Mouse (Mus musculus) neutrophil, adult 83 days (primary cell): Measurements from ENCODE around the gene Scgb1b2. TPM values are rescaled to one million over a fixed set of nuclear protein-coding genes. Genes with fewer than 3 reads are reported as not detected.

ENCODE experiments used
- total RNA-seq, 2 experiments: library from RNA; stranded (reverse); gene quantifications; one replicate each; pipeline ENCODE4 v1.2.4; 2023

The Scgb1b2 gene
- total RNA-seq, result not detected

GRCm38 (mm10) chr7:31291721-31292120 is at the start of gene Scgb1b2:
Gene Scgb1b2 (minus strand): TSS chr7:31291821.

GRCm38 (mm10) chr7:31290208-31290607 is 1.4 kb downstream of the Scgb1b2 start, which contains the start of gene Scgb2b2:
Gene Scgb2b2 (plus strand): TSS chr7:31290508.

Other genes with a start within 250 kb of the Scgb1b2 start
- 100 to 1,000 TPM; 644 to 721 TPM for gene Fxyd5, start 249.3 kb downstream of the Scgb1b2 start, total RNA-seq
- gene Fxyd7, start 240.4 kb downstream of the Scgb1b2 start, total RNA-seq, result not detected
- not detected for gene Fxyd1, start 234.6 kb downstream of the Scgb1b2 start, total RNA-seq
- not detected for gene Lgi4, start 232.5 kb downstream of the Scgb1b2 start, total RNA-seq
- gene Fxyd3, start 215.1 kb downstream of the Scgb1b2 start, total RNA-seq, result not detected
- gene Hpn, start 176.5 kb downstream of the Scgb1b2 start, total RNA-seq, result 1 to 10 TPM; 2.6 to 3.3 TPM
- 1 to 10 TPM; 4.1 to 5.5 TPM for gene Scn1b, start 164.8 kb downstream of the Scgb1b2 start, total RNA-seq
- 100 to 1,000 TPM in 1 of 2 experiments, 10 to 100 TPM in 1; 91.2 to 105 TPM for gene Gramd1a, start 135.9 kb downstream of the Scgb1b2 start, total RNA-seq
- not detected for gene Scgb2b2, start 1.3 kb downstream of the Scgb1b2 start, total RNA-seq
- not detected for gene Scgb2b3, start 70.3 kb upstream of the Scgb1b2 start, total RNA-seq
- not detected for gene Scgb1b3, start 83.8 kb upstream of the Scgb1b2 start, total RNA-seq